Mouse (Mus musculus): ENCODE results near the gene Lrpprc.

GRCm38 (mm10) chr17:84787477-84787876 lies 3.1 kb downstream of the Lrpprc start:
- TF ChIP-seq CTCF (IDR thresholded peaks at IDR 0.05; ENCODE audit: low read depth), result no peak
- no peak for TF ChIP-seq EP300 (IDR thresholded peaks at IDR 0.05; ENCODE audit: low read depth)

Measured in liver, postnatal 0 days (tissue).